Mouse (Mus musculus) kidney, adult 9 months (tissue): ENCODE results near the gene 4930579F01Rik.

Experiments
- DNase-seq: peaks from one replicate; pipeline ENCODE4 v3.0.0; 2022

The 4930579F01Rik gene

GRCm38 (mm10) chr3:138193683-138194302, at the start of gene 4930579F01Rik:
Gene 4930579F01Rik, minus strand, starts transcription at chr3:138193825.
- no peak for DNase-seq

- peak; percentile 92 for DNase-seq
Measured at GRCm38 (mm10) chr3:138242933-138243332, 49.3 kb upstream of the 4930579F01Rik start.

- no peak for DNase-seq
Measured at GRCm38 (mm10) chr3:138242021-138242726, 48.5 kb upstream of the 4930579F01Rik start.

- peak; percentile 82 for DNase-seq
Measured at GRCm38 (mm10) chr3:138241371-138241770, 47.7 kb upstream of the 4930579F01Rik start.

- DNase-seq = no peak
Measured at GRCm38 (mm10) chr3:138240942-138241341, 47.3 kb upstream of the 4930579F01Rik start.

GRCm38 (mm10) chr3:138240411-138240810, 46.8 kb upstream of the 4930579F01Rik start:
- peak; percentile 48 for DNase-seq

GRCm38 (mm10) chr3:138239461-138239860, 45.8 kb upstream of the 4930579F01Rik start:
- DNase-seq = peak; percentile 70

- DNase-seq = no peak
Measured at GRCm38 (mm10) chr3:138238046-138238445, 44.4 kb upstream of the 4930579F01Rik start.

GRCm38 (mm10) chr3:138236546-138237163, 43.0 kb upstream of the 4930579F01Rik start:
- DNase-seq = no peak

- no peak for DNase-seq
Measured at GRCm38 (mm10) chr3:138231531-138231930, 37.9 kb upstream of the 4930579F01Rik start.

- DNase-seq = no peak
Measured at GRCm38 (mm10) chr3:138230266-138230665, 36.6 kb upstream of the 4930579F01Rik start.

- no peak for DNase-seq
Measured at GRCm38 (mm10) chr3:138229448-138229847, 35.8 kb upstream of the 4930579F01Rik start.

GRCm38 (mm10) chr3:138227782-138228181, 34.2 kb upstream of the 4930579F01Rik start:
- no peak for DNase-seq

GRCm38 (mm10) chr3:138227082-138227481, 33.5 kb upstream of the 4930579F01Rik start:
- no peak for DNase-seq

- DNase-seq = no peak
Measured at GRCm38 (mm10) chr3:138226476-138226875, 32.9 kb upstream of the 4930579F01Rik start.

- peak; percentile 66 for DNase-seq
Measured at GRCm38 (mm10) chr3:138225853-138226252, 32.2 kb upstream of the 4930579F01Rik start.

GRCm38 (mm10) chr3:138225331-138225730, 31.7 kb upstream of the 4930579F01Rik start:
- DNase-seq = no peak

GRCm38 (mm10) chr3:138224363-138224954, 30.8 kb upstream of the 4930579F01Rik start:
- DNase-seq = no peak

GRCm38 (mm10) chr3:138222952-138223351, 29.3 kb upstream of the 4930579F01Rik start:
- peak; percentile 91 for DNase-seq

- no peak for DNase-seq
Measured at GRCm38 (mm10) chr3:138222511-138222910, 28.9 kb upstream of the 4930579F01Rik start.

GRCm38 (mm10) chr3:138221116-138221515, 27.5 kb upstream of the 4930579F01Rik start:
- no peak for DNase-seq

- DNase-seq = no peak
Measured at GRCm38 (mm10) chr3:138217631-138218264, 24.1 kb upstream of the 4930579F01Rik start, which contains the start of gene Adh7. Gene Adh7, plus strand, starts transcription at chr3:138217760.

- no peak for DNase-seq
Measured at GRCm38 (mm10) chr3:138216091-138216490, 22.5 kb upstream of the 4930579F01Rik start.
